Mouse (Mus musculus) left cerebral cortex, postnatal 25 days (tissue): ENCODE results near the gene Fam227b. TPM values are rescaled to one million over a fixed set of nuclear protein-coding genes. Genes with fewer than 3 reads are reported as not detected.
A peak's percentile ranks its signal among the peaks of the same experiment; 100 is the strongest.

Source experiments
- DNase-seq, 2 experiments: peaks; one replicate each; pipeline ENCODE4 v3.0.0; 2022; ENCODE audit warnings: low spot score in 2 of 2, mixed read lengths in 1 of 2
- intact Hi-C: fragments of 180-260 bp; cut with DNase I; formaldehyde crosslinking; loops from one replicate; pipeline ENCODE4 v1.15.1; 2025
- total RNA-seq, 2 experiments: library from RNA; stranded (reverse); gene quantifications; 2 replicates each; pipeline ENCODE4 v1.2.3; 2021

Gene Fam227b
- total RNA-seq, 2 experiments from 2014 or later = not detected

DNA sequence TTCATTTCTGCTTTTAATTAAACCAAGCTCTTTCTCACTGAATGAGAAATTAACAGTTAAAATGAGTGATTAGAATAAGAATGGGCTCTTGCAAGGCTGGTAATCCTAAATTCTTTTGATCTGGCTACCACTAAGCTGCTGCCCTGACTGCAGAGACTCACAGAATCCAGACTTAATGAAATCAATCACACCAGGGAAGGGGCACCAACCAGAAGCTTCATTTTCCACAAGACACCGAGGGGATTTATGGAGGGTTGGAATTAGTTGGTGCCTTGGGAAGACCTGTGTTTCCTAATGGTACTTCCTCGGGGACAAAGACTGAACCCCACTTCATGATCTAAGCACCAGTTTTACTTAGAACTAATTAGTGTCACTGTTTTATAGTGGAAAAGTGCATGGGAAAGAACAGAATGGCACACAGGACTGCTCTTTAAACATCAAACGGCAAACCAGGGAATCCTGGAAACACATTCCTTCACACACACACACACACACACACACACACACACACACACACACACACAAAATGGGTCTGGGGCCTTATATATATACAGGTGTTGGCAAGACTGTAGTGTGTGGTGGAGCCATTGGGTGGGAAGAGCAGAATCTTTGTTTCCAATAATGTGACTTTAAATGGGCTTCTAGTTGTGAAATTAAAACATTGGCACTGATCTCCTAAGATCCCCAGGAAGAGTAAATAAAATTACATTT is 135.9 kb downstream of the Fam227b start:
- DNase-seq = no peak
- intact Hi-C loops = no loop called here

DNA sequence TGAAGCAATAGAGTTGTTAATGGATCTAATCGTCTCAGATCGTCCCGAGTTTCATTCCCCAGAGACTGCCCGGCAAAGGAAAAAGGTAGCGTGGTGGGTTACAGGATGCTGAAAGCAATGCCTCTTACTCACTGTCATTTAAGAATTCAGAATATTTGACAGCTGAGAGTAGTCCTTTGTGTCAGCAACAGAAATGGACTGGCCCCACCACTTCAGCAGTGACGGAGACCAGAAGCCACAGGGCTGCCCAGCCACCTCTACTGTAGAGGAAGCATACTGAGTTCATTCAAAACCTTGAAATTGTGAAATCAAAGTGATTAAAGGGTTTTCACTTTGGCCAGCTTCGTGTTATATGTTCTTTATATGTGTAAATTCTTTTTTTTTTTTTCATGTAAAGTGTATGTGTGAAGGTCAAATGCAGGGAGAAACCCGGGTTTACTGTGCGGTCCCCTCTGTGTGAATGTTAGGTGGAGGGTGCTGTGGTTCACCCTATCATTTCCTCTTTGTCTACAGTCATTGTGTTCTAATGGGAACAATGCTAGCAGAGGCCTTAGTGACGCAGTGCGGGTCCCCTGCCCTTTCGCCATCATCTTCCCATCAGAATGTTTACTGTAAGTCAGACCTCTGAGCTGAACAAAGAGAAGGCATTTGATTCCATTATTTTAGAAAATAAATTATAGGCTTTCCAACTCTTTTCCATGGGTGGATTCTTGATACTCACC is 136.7 kb downstream of the Fam227b start:
- no peak for DNase-seq
- intact Hi-C loops = no loop called here

DNA sequence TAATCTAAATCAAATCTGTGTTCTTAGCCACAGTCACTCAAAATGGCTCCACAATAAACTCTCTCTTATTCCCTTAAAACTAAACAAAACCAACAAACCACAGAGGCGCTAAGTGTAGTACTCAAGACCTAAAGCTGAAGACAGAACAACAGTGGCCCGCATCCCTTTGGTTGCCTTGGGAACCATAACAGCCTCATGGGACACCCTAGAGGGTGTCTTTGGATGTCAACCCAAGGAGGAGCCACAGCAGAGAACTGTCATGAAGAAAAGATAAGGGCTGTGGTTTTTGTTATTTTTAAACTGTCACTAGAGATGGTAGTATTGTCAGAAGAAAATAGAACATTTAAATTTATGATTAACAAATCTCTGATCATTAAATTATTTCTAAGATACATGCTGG is 145.1 kb downstream of the Fam227b start:
- intact Hi-C loops = loop anchor here (5.0 kb wide), 3 partner anchors 241 to 516 kb away; no protein-coding TSS in a partner anchor

GRCm38 (mm10) chr2:126006088-126006487 is 145.7 kb downstream of the Fam227b start:
- DNase-seq = peak; percentile 61 to 74
- intact Hi-C loops = loop anchor here (5.0 kb wide), 3 partner anchors 241 to 516 kb away; no protein-coding TSS in a partner anchor

More for the DNA sequence above, 145.1 kb downstream of the Fam227b start:
- no peak for DNase-seq

DNA sequence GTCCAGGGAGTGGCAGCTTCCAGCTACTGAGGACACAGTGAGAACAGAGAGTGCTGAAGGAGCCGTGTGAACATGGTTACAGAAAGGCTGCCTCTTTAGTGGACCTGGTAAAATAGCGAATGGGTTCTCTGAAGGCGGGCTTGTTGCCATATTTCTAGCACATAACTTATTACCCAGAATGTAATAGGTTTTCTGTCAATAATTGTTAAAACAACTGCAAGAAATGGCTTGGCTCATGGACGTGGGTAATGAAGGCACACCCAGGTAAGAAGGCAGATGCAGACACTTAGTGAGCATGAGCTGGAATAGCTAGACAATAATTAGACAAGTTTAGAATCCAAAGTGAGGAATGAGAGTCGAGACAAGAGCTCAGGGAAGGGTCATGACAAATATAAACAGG is 149.5 kb downstream of the Fam227b start:
- DNase-seq = no peak
- intact Hi-C loops = no loop called here

DNA sequence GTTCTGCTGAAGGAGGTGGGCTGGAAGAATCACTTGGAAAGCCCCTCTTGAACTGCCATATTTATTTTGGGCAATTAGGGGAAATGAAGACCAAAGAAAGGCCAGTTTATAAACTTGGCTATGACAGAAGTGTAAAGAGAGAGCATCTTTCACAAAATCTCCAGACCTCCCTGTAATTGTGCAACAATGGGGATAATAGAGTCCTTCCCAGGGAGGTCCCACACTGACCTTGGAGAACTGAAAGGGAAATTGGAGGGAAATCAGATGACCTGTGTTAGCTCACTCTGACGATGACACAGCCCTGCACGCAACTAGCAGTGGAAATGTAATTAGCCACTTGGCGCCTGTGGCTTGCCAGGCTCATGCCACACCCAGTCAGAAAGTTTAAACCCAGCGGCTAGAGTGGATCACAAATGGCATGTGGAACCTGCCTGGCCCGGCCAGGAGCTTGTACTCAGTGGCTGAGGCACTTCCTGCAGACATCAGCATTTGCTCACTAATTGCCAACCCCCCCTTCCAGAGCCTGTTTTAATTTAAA is 175.9 kb downstream of the Fam227b start:
- no peak for DNase-seq

DNA sequence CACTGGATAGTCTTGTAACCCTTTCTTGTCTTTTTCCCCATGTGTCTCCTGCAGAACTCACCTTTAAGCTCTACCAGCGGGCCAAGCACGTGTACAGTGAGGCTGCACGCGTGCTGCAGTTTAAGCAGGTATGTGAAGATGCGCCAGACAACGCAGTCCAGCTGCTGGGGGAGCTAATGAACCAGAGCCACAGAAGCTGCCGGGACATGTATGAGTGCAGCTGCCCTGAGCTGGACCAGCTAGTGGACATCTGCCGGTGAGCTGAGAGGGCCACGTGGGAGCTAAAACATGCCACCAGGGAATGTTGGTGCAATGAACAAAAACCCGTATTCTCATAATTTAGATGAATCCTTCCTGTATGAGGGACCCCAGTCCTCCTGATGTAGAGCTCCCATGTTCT is 176.6 kb downstream of the Fam227b start:
- intact Hi-C loops = no loop called here
- DNase-seq = no peak

More for the DNA sequence above, 175.9 kb downstream of the Fam227b start:
- intact Hi-C loops = no loop called here

DNA sequence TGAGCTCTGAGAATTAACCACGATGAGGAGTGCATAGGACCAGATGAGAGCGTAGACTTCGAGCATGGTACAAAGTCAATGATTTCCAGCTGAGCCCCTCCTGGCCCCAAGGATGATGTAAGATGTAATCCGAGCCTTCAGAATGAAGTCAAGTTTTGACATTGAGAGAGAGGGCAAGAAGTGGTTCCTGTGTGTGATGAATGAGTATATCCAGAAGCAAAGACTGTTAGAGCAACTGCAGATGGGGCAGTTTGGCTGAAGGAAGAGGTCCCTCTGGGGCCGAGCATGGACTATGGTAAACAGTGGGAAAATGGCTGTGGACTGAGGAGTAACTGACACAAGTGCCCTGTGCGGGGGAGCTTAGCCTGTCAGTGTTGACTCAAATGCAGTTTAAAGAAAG is 178.6 kb downstream of the Fam227b start:
- intact Hi-C loops = no loop called here
- no peak for DNase-seq

DNA sequence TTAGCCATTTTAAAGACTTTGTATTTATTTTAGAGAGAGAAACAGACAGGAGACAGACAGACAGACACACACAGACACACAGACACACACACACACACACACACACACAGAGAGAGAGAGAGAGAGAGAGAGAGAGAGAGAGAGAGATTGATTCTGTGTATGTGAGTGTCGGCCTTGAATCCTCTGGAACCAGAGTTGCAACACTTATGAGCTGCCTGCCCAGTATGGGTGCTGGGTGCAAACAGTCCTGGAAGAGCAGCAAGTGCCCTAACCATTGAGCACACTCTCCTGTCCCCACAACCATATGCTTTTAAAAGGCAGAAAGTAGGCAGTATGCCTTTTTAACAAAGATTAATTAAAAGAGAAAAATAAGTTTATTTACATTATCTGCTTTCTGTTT is 183.0 kb downstream of the Fam227b start:
- intact Hi-C loops = no loop called here

DNA sequence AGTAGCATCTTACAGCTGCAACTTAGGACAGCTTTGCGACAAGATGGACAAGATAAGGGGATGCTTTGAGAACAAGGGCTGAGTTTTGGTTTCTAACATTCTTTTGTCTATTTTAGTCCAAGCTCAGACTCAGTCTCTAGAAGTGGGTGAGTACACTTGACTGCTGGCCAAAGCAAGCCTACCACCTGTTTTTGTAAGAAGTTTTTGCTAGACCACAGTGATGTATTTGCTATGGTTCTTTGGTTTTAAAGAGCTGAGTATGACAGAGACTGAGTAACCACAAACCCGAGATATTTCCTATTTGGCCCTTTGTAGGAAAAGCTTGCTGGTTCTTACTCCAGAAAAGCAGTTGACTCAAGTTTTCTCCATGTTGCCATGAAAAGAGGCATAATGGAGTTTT is 203.6 kb downstream of the Fam227b start:
- peak in 1 of 2 experiments; percentile 64 for DNase-seq
- intact Hi-C loops = no loop called here

More for the DNA sequence above, 183.0 kb downstream of the Fam227b start:
- no peak for DNase-seq

- no peak for DNase-seq
- intact Hi-C loops = no loop called here
These were observed 208.5 kb downstream of the Fam227b start for GRCm38 (mm10) chr2:125943301-125943700.

DNA sequence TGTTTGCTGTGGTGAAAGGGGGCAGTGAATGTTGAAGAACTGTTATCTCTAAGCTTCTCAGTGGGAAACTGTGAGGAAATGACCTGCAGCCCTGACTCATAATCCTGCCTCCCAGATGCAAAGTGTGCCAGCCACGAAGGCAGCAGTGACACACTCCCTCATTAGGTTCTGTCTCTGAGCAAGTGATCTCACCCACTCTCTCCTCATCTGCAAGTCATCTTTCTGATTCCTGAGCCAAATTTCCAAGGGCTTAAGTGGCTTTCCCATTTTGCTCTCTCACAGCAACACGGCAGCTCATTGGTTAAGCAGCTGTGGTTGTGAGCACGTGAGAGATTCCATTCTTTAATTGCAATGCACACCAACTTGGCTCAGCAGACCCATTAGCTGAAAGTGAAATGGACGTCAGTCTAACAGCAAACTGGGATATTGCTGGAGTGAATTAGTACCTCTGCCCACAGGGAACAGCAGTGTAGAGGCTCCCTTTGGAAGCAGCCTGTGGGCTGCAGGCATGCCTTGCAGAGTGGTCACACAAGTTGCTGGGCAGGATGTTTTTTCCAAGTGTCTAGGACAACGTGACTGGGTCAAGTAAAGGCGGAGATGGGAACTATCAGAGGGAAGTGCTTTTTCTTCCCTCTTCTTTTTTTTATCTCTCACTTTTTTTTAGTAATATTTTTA is 210.6 kb downstream of the Fam227b start:
- DNase-seq = peak in 1 of 2 experiments; percentile 55
- intact Hi-C loops = no loop called here

GRCm38 (mm10) chr2:125938993-125939642 is 212.7 kb downstream of the Fam227b start:
- intact Hi-C loops = no loop called here
- no peak for DNase-seq

GRCm38 (mm10) chr2:125936396-125936795 is 215.4 kb downstream of the Fam227b start:
- intact Hi-C loops = no loop called here

DNA sequence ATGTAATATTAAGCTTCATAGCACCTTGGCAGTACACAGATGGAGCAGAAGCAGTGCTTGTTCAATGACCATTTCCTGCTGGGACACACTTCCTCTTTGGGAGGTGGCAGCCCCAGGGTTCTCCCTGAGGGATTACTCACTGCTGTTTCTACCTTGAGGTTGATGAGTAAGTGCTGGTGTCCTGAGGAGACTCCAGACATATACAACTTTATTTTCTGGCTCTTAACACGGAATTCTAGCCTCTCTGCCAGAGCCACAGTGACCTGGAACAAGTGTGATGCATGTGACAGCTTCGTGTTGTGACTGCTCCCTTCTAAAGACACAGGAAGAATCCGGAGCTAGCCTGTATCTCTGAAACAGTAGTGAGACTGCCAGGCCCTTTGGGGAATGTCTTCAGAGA is 217.8 kb downstream of the Fam227b start:
- intact Hi-C loops = no loop called here
- no peak for DNase-seq

More at GRCm38 (mm10) chr2:125936396-125936795, 215.4 kb downstream of the Fam227b start:
- DNase-seq = no peak

Other genes starting within 250 kb of the Fam227b start
- gene Fgf7, start 117.3 kb downstream of the Fam227b start, total RNA-seq = not detected
- gene Dtwd1, start 137 bp upstream of the Fam227b start, total RNA-seq = 10 to 100 TPM; 11.1 to 11.2 TPM
- not detected for gene Gm17555, start 63.1 kb upstream of the Fam227b start, total RNA-seq